Mouse (Mus musculus) intestine, embryonic 16.5 days (tissue): ENCODE results near the gene Lrrc32. TPM values are rescaled to one million over a fixed set of nuclear protein-coding genes. Genes with fewer than 3 reads are reported as not detected.

ENCODE experiments used
- ATAC-seq: fragments of 200-750 bp; cut with Nextera tagmentation; 2 replicates; pipeline ENCODE4 v1.8.0; 2017; ENCODE audit warnings: moderate TSS enrichment, moderate library complexity
- H3K27ac ChIP-seq: fragments of 300-500 bp; sonication (generic); 2 replicates; pipeline ENCODE4 v1.5.1; 2014; ENCODE audit warnings: mild to moderate bottlenecking, low read length
- H3K27me3 ChIP-seq: fragments of 300-500 bp; sonication (generic); replicated peaks from 2 replicates; pipeline ENCODE4 v1.6.1; 2014; ENCODE audit warnings: low read length, control low read depth, mixed read lengths; ENCODE audit not compliant: control insufficient read depth, insufficient read depth
- H3K36me3 ChIP-seq: fragments of 300-500 bp; sonication (generic); 2 replicates; pipeline ENCODE4 v1.6.1; 2014; ENCODE audit warnings: low read length, control low read depth; ENCODE audit not compliant: control insufficient read depth, insufficient read depth
- H3K4me1 ChIP-seq: fragments of 300-500 bp; sonication (generic); 2 replicates; pipeline ENCODE4 v1.6.1; 2014; ENCODE audit warnings: low read length, control low read depth, mixed read lengths; ENCODE audit not compliant: control insufficient read depth, insufficient read depth
- H3K4me2 ChIP-seq: fragments of 300-500 bp; sonication (generic); 2 replicates; pipeline ENCODE4 v1.6.1; 2014; ENCODE audit warnings: low read depth, low read length, control low read depth
- H3K4me3 ChIP-seq: fragments of 300-500 bp; sonication (generic); 2 replicates; pipeline ENCODE4 v1.5.1; 2014; ENCODE audit warnings: mild to moderate bottlenecking, low read length
- H3K9ac ChIP-seq: fragments of 300-500 bp; sonication (generic); 2 replicates; pipeline ENCODE4 v1.6.1; 2014; ENCODE audit warnings: low read depth, low read length
- H3K9me3 ChIP-seq: fragments of 300-500 bp; sonication (generic); 2 replicates; pipeline ENCODE4 v1.6.1; 2016; ENCODE audit warnings: low read length, control low read depth; ENCODE audit not compliant: control insufficient read depth
- WGBS: fragments of 180-500 bp; shearing (Covaris S2); extraction: QIAGEN DNeasy Blood & Tissue Kit; methylation state at CpG from one replicate; pipeline ENCODE4 v1.1.7; 2014; 5-methylcytosine and 5-hydroxymethylcytosine counted together
- polyA plus RNA-seq: library from polyadenylated mRNA; unstranded; fragments of >200 nt; fragmentation: Nextera tagmentation; extraction: Ambion mirVana; gene quantifications from 2 replicates; pipeline ENCODE4 v1.2.1, GENCODE M21; 2015

The Lrrc32 gene
- polyA plus RNA-seq, 1 experiment from 2014 or later: 11.3 TPM

DNA sequence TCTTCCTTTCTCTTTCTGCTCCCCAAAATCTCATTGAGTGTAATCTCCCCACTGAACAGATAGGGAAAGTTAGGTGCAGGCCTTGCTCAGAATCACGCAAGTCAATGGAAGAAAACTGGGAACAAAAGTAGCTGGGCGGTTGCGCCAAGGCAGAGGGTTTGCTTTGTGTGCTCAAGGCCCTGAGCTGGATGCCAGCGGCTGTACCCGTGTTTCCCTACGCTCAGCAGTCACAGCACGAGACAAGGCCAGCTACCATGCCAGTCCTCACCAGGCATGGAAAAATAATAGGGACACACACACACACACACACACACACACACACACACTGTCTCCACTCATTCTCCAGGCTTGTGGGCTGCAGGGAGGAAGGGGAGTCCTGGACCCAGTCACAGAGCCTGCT is 12.0 kb downstream of the Lrrc32 start:
- Histone ChIP-seq H3K27ac (0 out of 2 replicates have a peak overlapping the region, but pooled peaks have one; percentile 17), H3K27me3 (no peaks in the 10 kb centered on the region), H3K4me1 (peaks cover 24% of the 10 kb centered on the region), H3K4me2 (no peak overlapping the region), H3K9ac (no peak overlapping the region), H3K36me3 (no peaks in the 10 kb centered on the region), H3K4me3 (no peak overlapping the region), H3K9me3 (no peaks in the 10 kb centered on the region)
- 89% methylated on average over 7 of the region's 7 CpGs for WGBS
- ATAC-seq: no peak

- 48% methylated on average over 5 of the region's 5 CpGs for WGBS
- ATAC-seq: no peak
- Histone ChIP-seq H3K27me3 (no peaks in the 10 kb centered on the region), H3K4me3 (no peak overlapping the region), H3K36me3 (no peaks in the 10 kb centered on the region), H3K4me2 (no peak overlapping the region), H3K4me1 (peaks cover 24% of the 10 kb centered on the region), H3K9ac (no peak overlapping the region), H3K9me3 (no peaks in the 10 kb centered on the region), H3K27ac (peak overlapping the region; percentile 20)
Observed at GRCm38 (mm10) chr7:98502921-98503320, 13.8 kb downstream of the Lrrc32 start.

DNA sequence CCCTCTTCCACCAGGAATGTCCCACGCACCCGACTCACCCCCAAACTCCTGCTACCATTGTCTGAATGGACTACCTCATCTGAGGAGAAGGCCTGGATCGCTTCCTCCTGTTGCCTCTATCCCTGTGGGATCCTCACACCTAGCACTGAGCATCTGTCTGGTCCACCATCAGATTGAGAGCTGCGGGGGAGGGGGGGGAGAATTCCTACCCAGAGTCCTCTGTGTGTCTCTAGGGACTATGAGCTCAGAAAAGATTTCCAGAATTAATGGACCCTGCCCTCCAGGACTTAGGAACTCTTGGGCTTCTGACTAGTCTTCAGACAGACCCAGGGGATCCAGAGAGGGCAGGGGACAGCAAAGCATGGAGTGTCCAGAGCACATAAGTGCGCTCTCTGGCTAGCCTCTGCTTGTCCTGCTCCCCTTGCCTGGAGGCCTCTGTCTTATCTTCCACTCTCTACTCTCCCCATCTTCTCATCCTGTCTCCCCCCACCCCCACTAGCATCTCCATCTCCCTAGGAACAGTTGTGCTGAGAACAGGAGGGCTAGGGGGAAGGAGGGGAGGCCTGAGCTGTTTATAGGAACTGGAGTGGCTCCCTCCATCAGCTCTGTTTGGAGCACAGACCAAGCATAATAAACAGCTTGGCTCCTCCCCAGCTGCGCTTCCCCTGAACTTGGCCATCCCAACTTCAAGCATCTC is 15.0 kb downstream of the Lrrc32 start:
- H3K4me1 ChIP-seq: peaks cover 24% of the 10 kb centered on the region

GRCm38 (mm10) chr7:98504726-98505314 is 15.7 kb downstream of the Lrrc32 start:
- Histone ChIP-seq H3K36me3 (no peaks in the 10 kb centered on the region), H3K4me3 (no peak overlapping the region), H3K4me2 (no peak overlapping the region), H3K9me3 (no peaks in the 10 kb centered on the region), H3K27ac (peak overlapping the region; percentile 79), H3K27me3 (no peaks in the 10 kb centered on the region), H3K9ac (no peak overlapping the region; the same call in 1 of the 2 replicates), H3K4me1 (peaks cover 24% of the 10 kb centered on the region)
- WGBS: 23% methylated on average over 5 of the region's 5 CpGs
- peak; percentile 73 for ATAC-seq

More for the DNA sequence above, 15.0 kb downstream of the Lrrc32 start:
- Histone ChIP-seq H3K9ac (no peak overlapping the region), H3K36me3 (no peaks in the 10 kb centered on the region), H3K9me3 (no peaks in the 10 kb centered on the region), H3K27me3 (no peaks in the 10 kb centered on the region), H3K4me3 (no peak overlapping the region), H3K27ac (peak overlapping the region; percentile 75), H3K4me2 (no peak overlapping the region)
- peak; percentile 88 for ATAC-seq
- WGBS: 55% methylated on average over 6 of the region's 6 CpGs

- no peaks in the 10 kb centered on the region for H3K27me3 ChIP-seq
- no peak overlapping the region for H3K9ac ChIP-seq
- 22% methylated on average over 3 of the region's 3 CpGs for WGBS
- no peak for ATAC-seq
- peaks cover 24% of the 10 kb centered on the region for H3K4me1 ChIP-seq
- no peak overlapping the region for H3K4me3 ChIP-seq
- H3K9me3 ChIP-seq: no peaks in the 10 kb centered on the region
- peak overlapping the region; percentile 79 for H3K27ac ChIP-seq
- no peaks in the 10 kb centered on the region for H3K36me3 ChIP-seq
- H3K4me2 ChIP-seq: no peak overlapping the region
Observed at GRCm38 (mm10) chr7:98505664-98506063, 16.6 kb downstream of the Lrrc32 start.

- H3K27me3 ChIP-seq: no peaks in the 10 kb centered on the region
- 61% methylated on average over 15 of the region's 15 CpGs for WGBS
- no peak for ATAC-seq
Observed at GRCm38 (mm10) chr7:98510961-98511958, 22.2 kb downstream of the Lrrc32 start.

DNA sequence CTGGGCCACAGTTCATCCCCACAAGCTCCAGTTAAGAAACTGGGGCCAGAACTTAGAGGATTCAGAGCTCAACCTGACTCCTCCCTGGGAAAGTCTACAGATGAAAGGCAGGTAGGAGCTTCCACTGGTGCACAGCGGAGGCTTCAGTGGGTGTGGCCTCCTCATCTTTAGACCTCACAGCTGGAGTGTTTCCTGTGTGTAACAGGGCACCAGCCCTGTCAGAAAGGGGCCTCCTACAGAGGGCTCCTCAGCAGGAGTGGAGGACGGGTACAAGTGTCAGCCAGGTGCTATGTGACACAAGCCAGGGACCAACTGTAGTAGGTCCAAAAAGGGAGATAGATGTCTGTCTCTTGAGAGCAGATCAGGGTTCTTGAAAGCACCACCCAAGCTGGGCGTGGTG is 24.2 kb downstream of the Lrrc32 start:
- Histone ChIP-seq H3K36me3 (no peaks in the 10 kb centered on the region), H3K27ac (no peak overlapping the region), H3K4me2 (no peak overlapping the region), H3K9ac (no peak overlapping the region), H3K4me3 (no peak overlapping the region), H3K4me1 (0 out of 2 replicates have a peak, but pooled peaks cover 5% of the 10 kb centered on the region), H3K27me3 (no peaks in the 10 kb centered on the region), H3K9me3 (no peaks in the 10 kb centered on the region)
- 72% methylated on average over 3 of the region's 3 CpGs for WGBS
- ATAC-seq: no peak

More at GRCm38 (mm10) chr7:98510961-98511958, 22.2 kb downstream of the Lrrc32 start:
- no peak overlapping the region for H3K4me2 ChIP-seq
- no peak overlapping the region for H3K9ac ChIP-seq
- H3K9me3 ChIP-seq: no peaks in the 10 kb centered on the region
- H3K4me1 ChIP-seq: 0 out of 2 replicates have a peak, but pooled peaks cover 5% of the 10 kb centered on the region
- H3K4me3 ChIP-seq: no peak overlapping the region
- H3K27ac ChIP-seq: 0 out of 2 replicates have a peak overlapping the region, but pooled peaks have one; percentile 38
- no peaks in the 10 kb centered on the region for H3K36me3 ChIP-seq

- no peak for ATAC-seq
- Histone ChIP-seq H3K4me3 (no peak overlapping the region), H3K27ac (peak overlapping the region; percentile 75; the same call in 1 of the 2 replicates), H3K4me1 (peaks cover 27% of the 10 kb centered on the region), H3K4me2 (no peak overlapping the region), H3K9me3 (no peaks in the 10 kb centered on the region), H3K27me3 (no peaks in the 10 kb centered on the region), H3K36me3 (no peaks in the 10 kb centered on the region), H3K9ac (no peak overlapping the region)
- 78% methylated on average over 5 of the region's 5 CpGs for WGBS
Observed at GRCm38 (mm10) chr7:98522576-98522975, 33.5 kb downstream of the Lrrc32 start.
